Mouse (Mus musculus): ENCODE results near the gene Mapk10. TPM values are rescaled to one million over a fixed set of nuclear protein-coding genes. Genes with fewer than 3 reads are reported as not detected.

Mapk10 gene
- total RNA-seq, 2 experiments from 2014 or later = 26.8 to 27.5 TPM

DNA sequence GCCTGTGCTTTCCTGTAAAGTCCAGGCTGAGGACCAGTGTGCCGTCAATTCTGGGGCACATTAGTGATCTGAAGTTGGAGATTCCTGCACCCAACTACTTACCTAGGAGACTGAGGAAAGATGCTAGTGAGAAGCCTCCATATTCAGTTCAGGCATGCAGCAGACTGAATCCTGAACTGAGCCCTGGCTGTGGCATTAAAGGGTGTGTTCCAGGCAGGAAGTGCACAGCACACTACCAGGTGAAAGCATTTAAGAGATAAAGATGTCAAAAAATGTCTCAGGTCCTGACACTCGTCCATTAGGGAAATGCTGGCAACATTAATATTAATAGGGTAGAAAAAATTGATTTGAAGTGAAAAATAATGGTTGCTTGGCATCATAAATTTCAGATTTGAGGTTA, 44.4 kb downstream of the Mapk10 start:
- no peak for DNase-seq

DNA sequence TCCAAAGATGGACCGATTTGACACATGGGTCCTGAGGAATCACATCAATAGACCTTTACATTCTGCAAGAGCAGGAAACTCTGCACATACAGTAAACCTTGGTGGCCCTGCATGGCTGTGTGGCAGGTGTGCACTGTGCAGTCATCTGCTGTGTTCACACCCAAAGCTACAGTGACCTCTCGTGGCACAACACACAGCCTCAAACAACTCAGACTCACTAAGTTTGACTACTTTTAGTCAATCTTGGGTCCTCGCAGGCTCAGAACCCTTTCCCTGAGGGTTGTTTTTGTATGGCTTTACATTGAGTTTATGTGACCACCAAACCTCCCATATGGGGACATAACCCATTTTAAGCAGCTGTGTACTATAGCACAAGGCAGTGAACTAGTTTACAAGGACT, 47.1 kb downstream of the Mapk10 start:
- DNase-seq = no peak

GRCm38 (mm10) chr5:103161574-103161973, 49.6 kb downstream of the Mapk10 start:
- no peak for DNase-seq

DNA sequence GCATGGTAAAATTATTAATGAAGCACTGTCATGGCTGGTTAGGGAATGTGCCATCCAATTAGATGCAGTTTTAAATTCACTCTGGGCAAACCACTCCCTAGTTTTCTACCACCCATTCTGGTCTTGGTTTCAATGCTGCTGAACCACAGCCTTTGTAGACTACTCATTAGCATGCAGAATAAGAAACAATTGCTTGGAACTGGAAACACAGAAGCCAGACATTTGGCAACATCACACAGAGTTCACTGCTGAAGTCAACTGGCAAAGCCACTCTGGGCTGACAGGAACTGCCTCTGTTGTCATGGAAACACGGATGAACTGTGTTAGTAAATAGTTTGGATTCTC, 50.0 kb downstream of the Mapk10 start:
- no peak for DNase-seq

DNA sequence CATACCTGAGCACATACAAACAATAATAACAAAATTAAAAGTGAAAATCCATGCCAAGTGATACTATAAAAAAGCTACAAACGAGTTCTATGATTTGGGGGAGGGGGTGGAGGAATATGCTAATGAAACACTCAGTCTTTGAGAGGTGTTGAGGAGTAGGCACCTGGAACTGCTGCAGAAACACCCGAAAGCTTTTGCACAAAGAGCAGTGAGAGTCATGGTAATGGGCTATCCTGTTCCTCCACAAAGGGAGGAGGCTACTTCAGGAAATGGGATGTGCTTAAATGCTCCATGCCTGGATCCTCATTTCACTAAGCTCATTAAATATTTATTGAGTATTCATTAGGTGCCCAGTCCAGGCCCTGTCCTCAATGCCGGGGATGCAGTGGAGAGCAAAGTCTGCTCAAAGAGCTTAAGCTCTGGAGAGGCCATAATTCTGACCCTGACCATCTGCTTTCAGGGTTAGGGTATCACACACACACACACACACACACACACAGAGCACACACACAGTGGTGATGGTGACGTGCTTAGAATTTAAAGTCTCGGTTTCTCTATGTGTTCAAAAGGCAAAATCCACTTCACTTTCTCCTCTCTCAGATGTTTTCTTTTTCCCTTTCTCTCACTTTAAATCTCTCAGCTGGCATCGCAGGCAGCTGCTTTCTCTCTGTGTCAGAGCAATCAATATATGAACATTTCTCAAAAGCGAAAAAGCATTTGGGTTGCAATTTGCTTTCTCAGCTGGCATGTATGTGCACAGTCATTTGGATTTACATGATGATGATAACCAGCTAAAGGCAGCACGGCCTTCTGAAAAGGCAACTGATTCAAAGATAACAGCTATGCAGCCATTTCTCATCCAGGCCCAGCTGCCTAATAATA, 50.6 kb downstream of the Mapk10 start:
- no peak for DNase-seq

DNA sequence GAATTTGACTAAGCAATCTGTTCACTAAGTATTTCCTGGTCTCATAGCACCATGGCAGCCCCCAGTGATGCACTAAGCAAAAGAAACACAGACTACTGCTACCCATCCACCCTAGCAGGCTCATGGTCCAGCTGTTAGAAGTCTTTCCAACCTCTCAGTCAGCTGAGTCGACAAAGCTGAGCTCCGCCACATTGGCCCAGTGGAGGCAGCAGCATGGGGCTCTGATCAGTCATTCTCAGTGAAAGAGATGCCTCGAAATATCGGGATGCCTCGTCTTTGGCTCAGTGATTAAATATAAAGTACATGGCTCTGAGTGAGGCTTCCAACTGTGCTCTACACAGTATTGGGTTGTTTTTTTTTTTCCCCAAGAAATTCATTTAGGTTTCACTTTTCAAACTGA, 70.2 kb downstream of the Mapk10 start:
- no peak for DNase-seq

DNA sequence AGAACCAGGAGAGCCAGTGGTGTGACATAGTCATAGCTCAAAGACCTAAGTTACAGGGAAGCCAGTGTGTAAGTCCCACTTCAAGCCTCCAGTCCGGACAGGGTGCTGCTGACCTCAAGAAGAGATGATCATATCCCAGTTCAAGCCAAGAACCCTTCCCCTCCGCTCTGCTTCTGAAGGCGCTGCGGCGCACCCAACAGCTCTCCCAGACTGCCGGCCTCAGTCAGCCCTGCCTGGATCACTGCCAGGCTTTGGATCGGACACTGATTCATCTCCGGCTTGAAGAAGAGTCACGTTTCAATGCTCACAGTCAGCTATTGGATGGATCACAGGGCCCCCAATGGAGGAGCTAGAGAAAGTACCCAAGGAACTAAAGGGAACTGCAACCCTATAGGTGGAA, 76.3 kb downstream of the Mapk10 start:
- no peak for DNase-seq

DNA sequence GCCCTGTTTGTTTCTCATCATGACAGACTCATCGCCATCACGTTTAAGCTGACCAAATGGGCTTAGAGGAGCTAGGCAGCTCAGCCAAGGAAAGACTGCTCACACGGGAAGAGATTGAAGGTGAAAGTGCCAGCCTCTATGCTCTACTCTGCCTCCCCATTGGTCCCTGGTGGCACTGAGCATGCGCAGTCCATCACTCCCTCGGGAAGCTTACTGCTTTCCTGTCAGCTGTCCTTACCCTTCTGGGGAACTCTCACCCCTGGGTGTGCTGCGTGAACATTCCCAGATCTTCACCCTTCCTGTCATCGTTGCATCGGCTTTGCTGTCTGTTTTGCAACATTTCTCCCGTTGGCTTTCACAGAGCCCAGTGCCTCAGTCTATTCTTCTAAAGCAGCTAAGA, 77.5 kb downstream of the Mapk10 start:
- DNase-seq = no peak

- DNase-seq = no peak
These were observed 78.3 kb downstream of the Mapk10 start for GRCm38 (mm10) chr5:103132814-103133213.

GRCm38 (mm10) chr5:103119618-103120017, 91.5 kb downstream of the Mapk10 start:
- DNase-seq = no peak

GRCm38 (mm10) chr5:103115571-103115970, 95.6 kb downstream of the Mapk10 start:
- DNase-seq = no peak

DNA sequence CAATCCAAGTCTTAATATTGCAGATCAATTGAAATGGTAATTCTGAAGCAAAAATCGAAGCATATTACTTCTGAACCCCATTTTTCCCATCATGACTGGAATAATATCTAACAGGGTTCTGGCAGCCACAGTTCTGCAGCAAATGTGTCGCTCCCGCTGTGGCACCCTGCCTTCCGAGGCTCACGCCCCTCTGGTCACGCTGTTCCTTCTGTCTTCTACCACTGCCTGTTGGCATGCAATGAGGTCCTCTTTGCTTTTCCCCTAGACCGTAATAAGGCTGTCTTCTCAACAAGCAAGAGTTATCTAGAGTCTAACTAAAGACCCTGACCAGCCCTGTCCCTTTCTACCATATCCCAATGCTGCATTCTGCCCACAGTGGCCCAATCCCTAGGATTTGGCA, 98.7 kb downstream of the Mapk10 start:
- DNase-seq = no peak

DNA sequence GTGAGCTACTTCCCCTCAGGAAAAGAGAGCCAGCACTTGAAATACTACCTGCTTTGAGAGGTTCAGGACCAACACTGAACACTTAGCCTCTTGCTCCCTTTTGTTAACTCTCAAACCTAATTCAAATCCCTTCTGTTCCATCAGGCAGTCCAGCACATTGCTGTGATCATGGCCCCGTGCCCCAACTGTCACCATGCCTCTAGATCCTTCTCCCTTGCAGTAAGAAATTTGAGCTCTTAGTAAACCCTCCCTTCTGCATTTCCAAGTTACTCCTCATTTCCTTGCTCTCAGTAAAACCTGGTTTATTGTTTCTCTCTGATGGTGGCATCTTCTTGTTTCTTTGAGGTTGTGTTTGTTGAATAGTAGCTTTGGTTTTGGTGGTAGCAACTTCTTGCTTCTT, 101.7 kb downstream of the Mapk10 start:
- no peak for DNase-seq

- no peak for DNase-seq
These were observed 105.4 kb downstream of the Mapk10 start for GRCm38 (mm10) chr5:103105441-103106414.

DNA sequence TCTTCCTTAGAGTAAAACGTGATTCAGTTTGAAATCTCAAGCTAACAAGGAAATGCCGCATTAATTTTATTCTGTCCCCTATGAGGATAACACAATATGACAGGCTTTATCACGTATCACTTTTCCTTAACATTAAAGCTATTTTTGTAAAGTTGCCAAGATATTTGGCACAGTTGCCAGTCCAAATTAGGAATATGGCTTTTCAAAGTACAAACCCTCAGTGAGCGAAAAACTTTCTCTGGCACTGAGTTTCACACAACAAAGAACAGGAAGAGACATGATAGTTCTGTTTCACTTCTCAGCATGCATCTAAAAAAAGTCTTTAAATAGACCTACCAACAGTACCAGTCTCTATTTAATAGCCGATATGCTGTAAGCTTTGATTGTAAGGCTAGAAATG, 107.1 kb downstream of the Mapk10 start:
- DNase-seq = no peak

GRCm38 (mm10) chr5:103102876-103103393, 108.2 kb downstream of the Mapk10 start:
- DNase-seq = no peak

- DNase-seq = no peak
These were observed 109.0 kb downstream of the Mapk10 start for GRCm38 (mm10) chr5:103102176-103102575.

- DNase-seq = no peak
These were observed 117.0 kb downstream of the Mapk10 start for GRCm38 (mm10) chr5:103094166-103094565.

DNA sequence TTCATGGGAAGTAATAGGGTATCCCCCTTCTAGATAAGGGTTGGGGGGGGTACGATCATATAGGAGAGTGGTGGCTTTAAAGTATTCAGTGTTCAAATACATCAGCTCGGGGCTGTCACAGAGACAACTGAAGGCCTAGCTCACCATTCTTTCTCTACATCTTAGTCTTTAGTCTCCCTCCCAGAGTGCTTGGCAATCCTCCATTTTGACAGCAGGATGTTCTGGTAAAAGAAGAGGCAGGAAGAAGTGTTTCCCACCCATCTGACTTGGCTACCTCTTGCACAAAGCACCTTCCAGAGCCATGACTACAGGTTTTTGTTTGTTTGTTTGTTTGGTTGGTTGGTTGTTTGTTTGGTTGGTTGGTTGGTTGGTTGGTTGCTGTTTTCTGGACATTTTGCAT, 125.3 kb downstream of the Mapk10 start:
- no peak for DNase-seq

DNA sequence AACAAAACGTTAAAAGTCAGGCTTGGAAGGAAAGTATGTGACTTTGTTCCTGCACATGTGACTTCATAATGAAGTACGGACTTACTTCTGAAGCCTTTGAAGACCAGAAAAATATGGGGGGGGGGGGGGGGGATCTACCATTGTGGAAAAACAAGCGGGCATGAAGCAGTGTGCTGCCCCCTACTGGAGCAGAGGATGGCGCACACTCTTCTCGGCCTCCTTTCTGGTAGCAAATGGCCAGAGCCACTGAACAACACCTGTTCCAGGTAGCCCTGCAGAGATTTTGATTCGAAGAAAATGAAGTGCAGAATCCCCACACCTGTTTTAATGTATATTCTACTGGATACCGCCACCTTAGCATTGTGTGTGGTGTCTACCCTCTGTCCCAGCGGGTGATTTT, 135.7 kb downstream of the Mapk10 start:
- DNase-seq = peak in 1 of 2 experiments; percentile 4

GRCm38 (mm10) chr5:103072200-103072825, 138.8 kb downstream of the Mapk10 start:
- DNase-seq = no peak

DNA sequence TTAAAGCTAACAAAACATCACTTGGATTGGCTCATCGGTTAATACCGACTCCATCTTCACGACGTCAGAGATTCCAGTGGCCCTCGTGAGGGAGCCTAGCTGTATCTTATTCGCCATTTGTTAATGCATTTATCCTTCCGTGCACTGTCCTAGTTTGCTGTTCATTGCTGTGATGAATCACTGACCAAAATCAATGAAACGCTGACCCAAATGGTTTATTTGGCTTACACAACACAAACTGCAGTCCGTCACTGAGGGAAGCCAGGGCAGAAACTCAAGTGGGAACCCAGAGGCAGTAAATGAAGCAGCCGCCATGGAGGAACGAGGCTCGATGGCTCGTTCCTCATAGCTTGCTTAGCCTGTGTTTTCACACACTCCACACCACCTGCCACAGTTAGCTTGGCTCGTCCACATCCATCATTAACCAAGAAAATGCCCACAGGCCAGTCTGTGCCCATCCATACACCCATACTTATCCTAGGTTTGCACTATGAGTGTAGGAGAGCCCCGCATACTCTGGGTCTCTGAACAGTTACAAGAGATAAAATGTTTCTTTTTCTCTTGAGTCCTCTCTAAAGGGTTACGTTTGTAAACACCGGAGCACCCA, 140.0 kb downstream of the Mapk10 start:
- no peak for DNase-seq
